Mouse (Mus musculus) heart, adult 2 months (tissue): ENCODE data around the gene Tyro3. TPM values are rescaled to one million over a fixed set of nuclear protein-coding genes. Genes with fewer than 3 reads are reported as not detected.

Source experiments
- DNase-seq, 2 experiments: peaks; one replicate each; pipeline ENCODE4 v3.0.0; 2021
- H3K27ac ChIP-seq: fragments of 200-600 bp; 2 replicates; pipeline ENCODE4 v1.8.1; 2022
- H3K27me3 ChIP-seq: fragments of 200-500 bp; 2 replicates; pipeline ENCODE4 v1.6.1; 2012; ENCODE audit warnings: mild to moderate bottlenecking, low read length, inconsistent platforms, mixed read lengths; ENCODE audit not compliant: control insufficient read depth, insufficient read depth
- H3K36me3 ChIP-seq: fragments of 200-500 bp; 2 replicates; pipeline ENCODE4 v1.6.1; 2012; ENCODE audit warnings: low read length, inconsistent platforms; ENCODE audit not compliant: control insufficient read depth, insufficient read depth
- H3K4me1 ChIP-seq: fragments of 200-500 bp; 2 replicates; pipeline ENCODE4 v1.6.1; 2011; ENCODE audit warnings: low read length; ENCODE audit not compliant: control insufficient read depth, insufficient read depth
- H3K4me3 ChIP-seq: fragments of 200-600 bp; 2 replicates; pipeline ENCODE4 v1.8.1; 2022
- H3K79me2 ChIP-seq: fragments of 200-500 bp; replicated peaks from 2 replicates; pipeline ENCODE4 v1.6.1; 2012; ENCODE audit warnings: mild to moderate bottlenecking, inconsistent platforms, low read length, moderate library complexity, mixed read lengths; ENCODE audit not compliant: control insufficient read depth, insufficient read depth
- H3K9ac ChIP-seq: fragments of 200-500 bp; 2 replicates; pipeline ENCODE4 v1.6.1; 2012; ENCODE audit warnings: low read depth, mild to moderate bottlenecking, control low read depth, inconsistent platforms, low read length, mixed read lengths
- CTCF ChIP-seq: fragments of 200-600 bp; IDR thresholded peaks from 2 replicates; pipeline ENCODE4 v1.8.1; 2022; ENCODE audit warnings: antibody characterized with exemption, mild to moderate bottlenecking, moderate library complexity
- EP300 ChIP-seq: fragments of 200-500 bp; IDR thresholded peaks from 2 replicates; pipeline ENCODE4 v1.6.1; 2011; ENCODE audit warnings: low read depth, low read length, control low read depth; ENCODE audit not compliant: insufficient read depth
- POLR2A ChIP-seq: fragments of 200-500 bp; IDR thresholded peaks from 2 replicates; pipeline ENCODE4 v1.6.1; 2011; ENCODE audit warnings: mild to moderate bottlenecking, low read depth, low read length, control low read depth; ENCODE audit not compliant: insufficient read depth
- WGBS: fragments of 180-500 bp; shearing (Covaris S2); methylation state at CpG from one replicate; pipeline ENCODE4 v1.1.7; 2018; 5-methylcytosine and 5-hydroxymethylcytosine counted together
- intact Hi-C: fragments of 180-260 bp; cut with DNase I; formaldehyde crosslinking; loops from one replicate; pipeline ENCODE4 v1.15.1; 2025
- polyA plus RNA-seq: library from polyadenylated mRNA; depleted of rRNA; stranded (reverse); fragments of >200 nt; gene quantifications from 2 replicates; pipeline ENCODE4 v1.2.3, GENCODE M21; 2012
- total RNA-seq, 2 experiments: library from RNA; stranded (reverse); gene quantifications; 2 replicates each; pipeline ENCODE4 v1.2.3; 2021

Tyro3 gene
- total and polyA plus RNA-seq, 3 experiments = 1.2 to 1.6 (median 1.5) TPM

DNA sequence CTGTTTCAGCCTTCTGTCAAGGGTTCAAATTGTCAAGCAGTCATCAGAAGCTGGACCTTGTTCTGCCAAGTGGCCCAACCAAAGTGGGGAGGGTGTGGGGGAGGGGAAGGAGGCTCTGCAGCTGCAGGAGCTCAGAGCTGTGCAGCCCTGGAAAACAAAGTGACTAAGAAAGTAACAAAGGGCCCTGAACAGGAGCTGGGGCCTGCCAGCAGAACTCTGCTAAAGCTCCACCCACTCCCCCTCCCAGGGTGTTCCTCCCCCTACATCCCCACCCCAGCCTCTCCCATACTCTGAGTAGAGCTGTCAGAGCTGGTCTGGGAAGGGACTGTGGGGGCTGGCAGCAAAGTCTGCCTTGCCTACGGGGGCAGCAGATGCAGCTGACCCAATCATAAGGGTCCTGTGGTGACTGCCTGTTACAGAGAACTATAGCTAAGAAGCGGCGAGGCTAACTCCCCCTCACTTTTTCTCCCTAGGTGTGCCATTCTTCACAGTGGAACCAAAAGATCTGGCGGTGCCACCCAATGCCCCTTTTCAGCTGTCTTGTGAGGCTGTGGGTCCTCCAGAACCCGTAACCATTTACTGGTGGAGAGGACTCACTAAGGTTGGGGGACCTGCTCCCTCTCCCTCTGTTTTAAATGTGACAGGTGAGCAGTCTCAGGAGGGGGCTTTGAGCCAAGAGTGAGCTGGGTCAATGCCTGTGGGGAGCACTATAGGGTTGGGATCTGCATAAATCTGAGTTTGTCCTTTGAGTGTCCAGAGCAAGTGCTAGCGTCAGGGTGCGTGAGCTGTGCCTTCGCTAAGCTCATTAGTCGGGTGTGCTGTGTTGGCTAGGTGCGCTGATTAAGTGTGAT is 5.5 kb downstream of the Tyro3 start:
- H3K4me1 ChIP-seq = peaks cover 2% of the 10 kb centered on the region
- H3K27ac ChIP-seq = no peak overlapping the region
- intact Hi-C loops = no loop called here
- no peak overlapping the region for H3K9ac ChIP-seq
- H3K36me3 ChIP-seq = no peaks in the 10 kb centered on the region
- peaks cover 1% of the 10 kb centered on the region; the same call in 1 of the 2 replicates for H3K27me3 ChIP-seq
- no peak overlapping the region for H3K4me3 ChIP-seq
- H3K79me2 ChIP-seq = no peaks in the 10 kb centered on the region
- 79% methylated on average over 10 of the region's 10 CpGs for WGBS
- TF ChIP-seq POLR2A (no peak), CTCF (no peak), EP300 (no peak)
- no peak for DNase-seq

DNA sequence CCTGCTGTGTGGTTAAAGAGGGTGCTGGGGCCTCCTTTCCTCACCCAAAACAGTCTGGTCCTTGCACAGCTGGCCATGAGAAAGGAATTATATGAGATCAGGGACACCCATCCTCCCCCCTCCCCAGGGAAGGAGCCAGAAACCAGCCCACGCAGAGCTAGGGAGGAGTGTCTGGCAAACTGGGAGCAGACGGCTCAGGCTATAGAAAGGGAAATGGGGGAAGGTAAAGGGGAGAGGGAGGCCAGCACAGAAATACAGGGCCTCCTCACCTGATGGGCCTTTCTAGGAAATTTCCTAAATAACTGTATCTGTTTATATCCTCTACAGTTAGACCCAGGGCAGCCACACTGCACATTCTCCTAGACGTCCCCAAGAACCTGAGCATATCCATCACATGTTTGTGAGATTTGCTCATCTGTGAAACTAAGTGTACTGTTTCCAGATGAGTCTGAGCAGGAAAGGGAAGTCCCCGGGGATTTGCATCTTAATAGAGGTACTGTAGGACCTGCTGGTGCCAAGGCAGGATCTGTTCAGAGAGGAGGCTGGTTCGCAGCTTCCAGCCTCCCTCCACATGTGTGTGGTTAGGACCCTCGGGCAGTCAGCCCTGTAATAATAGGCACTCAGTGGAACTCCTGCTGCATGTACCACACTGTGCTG is 6.2 kb downstream of the Tyro3 start:
- Histone ChIP-seq H3K4me3 (no peak overlapping the region), H3K4me1 (peaks cover 2% of the 10 kb centered on the region), H3K27ac (no peak overlapping the region), H3K79me2 (no peaks in the 10 kb centered on the region), H3K9ac (no peak overlapping the region), H3K27me3 (peaks cover 1% of the 10 kb centered on the region; the same call in 1 of the 2 replicates), H3K36me3 (no peaks in the 10 kb centered on the region)
- TF ChIP-seq POLR2A (no peak), EP300 (no peak), CTCF (no peak)
- DNase-seq = no peak
- intact Hi-C loops = no loop called here
- 57% methylated on average over 6 of the region's 6 CpGs for WGBS

DNA sequence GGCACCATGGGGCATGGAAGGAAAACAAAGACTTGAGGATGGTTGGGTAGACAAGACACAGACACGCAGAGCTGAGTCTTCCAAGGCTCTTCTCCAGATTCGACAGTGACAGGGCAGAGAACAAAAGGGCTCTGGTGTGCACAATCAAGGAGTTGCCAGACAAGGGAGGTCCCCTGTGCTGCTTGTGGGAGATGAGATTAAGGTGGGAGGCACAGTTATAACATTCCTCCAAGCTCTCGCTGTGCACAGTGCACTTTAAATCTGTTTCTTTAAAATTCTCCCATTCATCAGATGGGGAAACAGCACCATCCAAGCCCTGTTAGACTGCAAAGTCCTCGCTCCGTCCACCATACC is 6.7 kb downstream of the Tyro3 start:
- H3K79me2 ChIP-seq = no peaks in the 10 kb centered on the region
- H3K36me3 ChIP-seq = no peaks in the 10 kb centered on the region
- H3K9ac ChIP-seq = no peak overlapping the region
- TF ChIP-seq EP300 (no peak), CTCF (no peak), POLR2A (no peak)
- peaks cover 2% of the 10 kb centered on the region for H3K4me1 ChIP-seq
- no peak for DNase-seq
- H3K27ac ChIP-seq = no peak overlapping the region
- H3K4me3 ChIP-seq = no peak overlapping the region
- intact Hi-C loops = no loop called here
- WGBS = 85% methylated on average over 5 of the region's 5 CpGs
- H3K27me3 ChIP-seq = no peaks in the 10 kb centered on the region; the same call in 1 of the 2 replicates

DNA sequence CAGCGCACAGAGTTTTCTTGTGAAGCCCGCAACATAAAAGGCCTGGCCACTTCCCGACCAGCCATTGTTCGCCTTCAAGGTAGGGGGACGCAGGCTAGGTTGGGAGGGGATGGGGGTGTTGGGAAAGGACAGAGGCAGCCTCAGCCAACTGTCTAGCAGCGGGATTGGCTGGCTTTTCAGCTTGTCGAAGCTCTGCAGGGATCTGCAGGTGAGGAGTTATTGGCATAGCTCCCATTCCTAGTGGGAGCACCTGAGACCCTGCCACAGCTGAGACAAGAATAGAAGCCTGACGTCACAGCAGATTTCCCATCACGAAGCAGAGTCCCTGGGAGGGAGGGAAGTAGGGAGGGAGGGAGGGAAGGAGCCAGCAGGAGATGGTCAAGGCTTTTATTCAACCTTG is 7.2 kb downstream of the Tyro3 start:
- WGBS = 73% methylated on average over 9 of the region's 9 CpGs
- Histone ChIP-seq H3K9ac (no peak overlapping the region), H3K27me3 (no peaks in the 10 kb centered on the region), H3K36me3 (no peaks in the 10 kb centered on the region), H3K4me3 (no peak overlapping the region), H3K27ac (no peak overlapping the region), H3K4me1 (peaks cover 2% of the 10 kb centered on the region), H3K79me2 (no peaks in the 10 kb centered on the region)
- intact Hi-C loops = no loop called here
- TF ChIP-seq EP300 = no peak
- no peak for DNase-seq

DNA sequence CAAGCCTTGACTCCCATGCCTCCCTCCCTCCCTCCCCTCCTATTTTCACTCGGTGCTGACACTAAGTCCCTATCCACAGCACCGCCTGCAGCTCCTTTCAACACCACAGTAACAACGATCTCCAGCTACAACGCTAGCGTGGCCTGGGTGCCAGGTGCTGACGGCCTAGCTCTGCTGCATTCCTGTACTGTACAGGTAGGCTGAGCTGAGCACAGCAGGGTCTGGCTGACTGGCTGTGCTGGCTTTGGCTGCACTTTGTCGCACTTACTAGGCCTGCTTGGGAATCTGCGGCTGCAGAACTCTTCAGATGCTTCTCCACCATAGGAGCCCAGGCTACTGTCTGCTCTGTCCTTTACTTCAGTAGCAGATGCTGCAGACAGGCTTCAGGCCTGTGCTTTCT is 8.0 kb downstream of the Tyro3 start:
- Histone ChIP-seq H3K4me3 (no peak overlapping the region), H3K27me3 (no peaks in the 10 kb centered on the region), H3K36me3 (no peaks in the 10 kb centered on the region), H3K4me1 (no peaks in the 10 kb centered on the region; the same call in 1 of the 2 replicates), H3K79me2 (no peaks in the 10 kb centered on the region), H3K27ac (no peak overlapping the region), H3K9ac (no peak overlapping the region)
- intact Hi-C loops = no loop called here
- TF ChIP-seq CTCF (no peak), POLR2A (no peak), EP300 (no peak)
- no peak for DNase-seq
- 83% methylated on average over 8 of the region's 8 CpGs for WGBS

DNA sequence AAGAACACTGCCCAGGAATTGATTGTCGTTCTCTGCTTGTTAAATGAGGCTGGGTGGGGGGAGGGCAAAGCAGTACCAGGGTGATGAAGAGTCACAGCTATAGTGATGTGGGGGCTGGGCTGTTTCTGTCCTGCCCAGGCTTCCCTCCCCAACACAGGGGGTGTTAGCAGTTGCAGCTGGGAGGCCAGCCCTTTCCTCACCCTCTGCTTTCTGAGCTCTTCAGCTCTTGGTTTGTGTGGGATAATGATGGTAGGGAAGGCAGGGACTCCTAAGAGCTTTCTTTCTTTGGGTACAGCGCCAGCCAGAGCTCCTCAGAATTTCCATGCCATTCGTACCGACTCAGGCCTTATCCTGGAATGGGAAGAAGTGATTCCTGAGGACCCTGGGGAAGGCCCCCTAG is 10.9 kb downstream of the Tyro3 start:
- no peaks in the 10 kb centered on the region for H3K36me3 ChIP-seq
- no peak overlapping the region for H3K27ac ChIP-seq
- H3K4me1 ChIP-seq = no peaks in the 10 kb centered on the region
- H3K79me2 ChIP-seq = no peaks in the 10 kb centered on the region
- H3K27me3 ChIP-seq = no peaks in the 10 kb centered on the region
- intact Hi-C loops = no loop called here
- no peak for TF ChIP-seq POLR2A
- no peak for TF ChIP-seq CTCF
- no peak for TF ChIP-seq EP300
- H3K4me3 ChIP-seq = no peak overlapping the region
- 55% methylated on average over 4 of the region's 4 CpGs for WGBS
- no peak overlapping the region for H3K9ac ChIP-seq
- DNase-seq = no peak
